Mouse (Mus musculus) left cerebral cortex, adult 8-10 months (tissue): ENCODE measurements around the gene Zfp691. TPM values are rescaled to one million over a fixed set of nuclear protein-coding genes. Genes with fewer than 3 reads are reported as not detected.

ENCODE experiments used
- DNase-seq, 2 experiments: peaks; one replicate each; pipeline ENCODE4 v3.0.0; 2022; ENCODE audit warnings: low spot score in 2 of 2
- total RNA-seq, 4 experiments: library from RNA; stranded (reverse); gene quantifications; 2 replicates each; pipeline ENCODE4 v1.2.4; 2022

The Zfp691 gene
- total RNA-seq, 4 experiments from 2014 or later, result 6.6 to 7.9 (median 7.3) TPM

- DNase-seq, result peak; percentile 67 to 71
Measured at GRCm38 (mm10) chr4:119167663-119168062, 6.3 kb downstream of the Zfp691 start.

- DNase-seq, result no peak
Measured at GRCm38 (mm10) chr4:119167068-119167467, 6.9 kb downstream of the Zfp691 start.

- no peak for DNase-seq
Measured at GRCm38 (mm10) chr4:119165916-119166315, 8.1 kb downstream of the Zfp691 start.

GRCm38 (mm10) chr4:119162990-119163389 is 11.0 kb downstream of the Zfp691 start:
- no peak for DNase-seq

- no peak for DNase-seq
Measured at GRCm38 (mm10) chr4:119161358-119161757, 12.6 kb downstream of the Zfp691 start.

GRCm38 (mm10) chr4:119157891-119158290 is 16.1 kb downstream of the Zfp691 start:
- DNase-seq, result no peak

GRCm38 (mm10) chr4:119157186-119157585 is 16.8 kb downstream of the Zfp691 start:
- DNase-seq, result no peak

- DNase-seq, result no peak
Measured at GRCm38 (mm10) chr4:119148741-119149140, 25.3 kb downstream of the Zfp691 start.

- DNase-seq, result no peak
Measured at GRCm38 (mm10) chr4:119147347-119147746, 26.6 kb downstream of the Zfp691 start.

- DNase-seq, result no peak
Measured at GRCm38 (mm10) chr4:119146816-119147215, 27.2 kb downstream of the Zfp691 start.

- DNase-seq, result no peak
Measured at GRCm38 (mm10) chr4:119142230-119142871, 31.6 kb downstream of the Zfp691 start.

GRCm38 (mm10) chr4:119141191-119141590 is 32.8 kb downstream of the Zfp691 start:
- DNase-seq, result no peak

GRCm38 (mm10) chr4:119140126-119140525 is 33.9 kb downstream of the Zfp691 start:
- no peak for DNase-seq

- DNase-seq, result no peak
Measured at GRCm38 (mm10) chr4:119138776-119139175, 35.2 kb downstream of the Zfp691 start.

GRCm38 (mm10) chr4:119138171-119138570 is 35.8 kb downstream of the Zfp691 start:
- peak in 1 of 2 experiments; percentile 80 for DNase-seq

GRCm38 (mm10) chr4:119137313-119137712 is 36.7 kb downstream of the Zfp691 start:
- no peak for DNase-seq

GRCm38 (mm10) chr4:119133860-119134259 is 40.1 kb downstream of the Zfp691 start:
- no peak for DNase-seq

- DNase-seq, result no peak
Measured at GRCm38 (mm10) chr4:119133306-119133705, 40.7 kb downstream of the Zfp691 start.

- DNase-seq, result no peak
Measured at GRCm38 (mm10) chr4:119131189-119131910, 42.6 kb downstream of the Zfp691 start.

- DNase-seq, result no peak
Measured at GRCm38 (mm10) chr4:119129096-119129495, 44.9 kb downstream of the Zfp691 start.

- DNase-seq, result no peak
Measured at GRCm38 (mm10) chr4:119128547-119128946, 45.4 kb downstream of the Zfp691 start.

- no peak for DNase-seq
Measured at GRCm38 (mm10) chr4:119127229-119127628, 46.8 kb downstream of the Zfp691 start.
